Mouse (Mus musculus): ENCODE data around the gene Adamtsl2.

- no peak for TF ChIP-seq ZC3H11A (IDR thresholded peaks at IDR 0.05; ENCODE audit: borderline replicate concordance, low read depth, low read length)
- no peak for TF ChIP-seq HCFC1 (IDR thresholded peaks at IDR 0.05; ENCODE audit: borderline replicate concordance, insufficient read depth, low read length)
Observed at GRCm38 (mm10) chr2:27136336-27136735, 57.2 kb downstream of the Adamtsl2 start.
